Mouse (Mus musculus) hindbrain, embryonic 12.5 days (tissue): ENCODE data around the gene Eml1. TPM values are rescaled to one million over a fixed set of nuclear protein-coding genes. Genes with fewer than 3 reads are reported as not detected.

Experiments
- polyA plus RNA-seq: library from polyadenylated mRNA; unstranded; fragments of >200 nt; fragmentation: Nextera tagmentation; extraction: Ambion mirVana; gene quantifications from 2 replicates; pipeline ENCODE4 v1.2.1, GENCODE M21; 2016

The Eml1 gene
- polyA plus RNA-seq, 1 experiment from 2014 or later = 71.8 TPM

Other genes starting within 250 kb of the Eml1 start
- gene Setd3, start 191.6 kb upstream of the Eml1 start, polyA plus RNA-seq = 108 and 118 TPM in 2 replicates
- 2.9 and 3.6 TPM in 2 replicates for gene Ccnk, start 191.4 kb upstream of the Eml1 start, polyA plus RNA-seq
- 15.2 and 16.3 TPM in 2 replicates for gene Ccdc85c, start 95.5 kb upstream of the Eml1 start, polyA plus RNA-seq
- 2.4 and 2.7 TPM in 2 replicates for gene Hhipl1, start 64.7 kb upstream of the Eml1 start, polyA plus RNA-seq
- gene Cyp46a1, start 36.6 kb upstream of the Eml1 start, polyA plus RNA-seq = 14.2 and 15.6 TPM in 2 replicates
- gene Evl, start 183.8 kb downstream of the Eml1 start, polyA plus RNA-seq = 134 and 147 TPM in 2 replicates